Mouse (Mus musculus) limb, embryonic 14.5 days (tissue): ENCODE data around the gene Tsga8. TPM values are rescaled to one million over a fixed set of nuclear protein-coding genes. Genes with fewer than 3 reads are reported as not detected.

Experiments
- ATAC-seq: fragments of 200-750 bp; cut with Nextera tagmentation; 2 replicates; pipeline ENCODE4 v1.8.0; 2017; ENCODE audit warnings: low read depth, moderate number of reproducible peaks, moderate TSS enrichment; ENCODE audit not compliant: low FRiP score
- DNase-seq: peaks from one replicate; pipeline ENCODE4 v3.0.0-alpha.2; 2015; ENCODE audit warnings: low spot score
- H3K27ac ChIP-seq: fragments of 300-500 bp; sonication (generic); replicated peaks from 2 replicates; pipeline ENCODE4 v1.5.1; 2014; ENCODE audit warnings: low read depth, mild to moderate bottlenecking, low read length, moderate library complexity, mixed read lengths
- H3K27me3 ChIP-seq: fragments of 300-500 bp; sonication (generic); 2 replicates; pipeline ENCODE4 v1.6.1; 2014; ENCODE audit warnings: low read length, mixed read lengths; ENCODE audit not compliant: control insufficient read depth, insufficient read depth
- H3K36me3 ChIP-seq: fragments of 300-500 bp; sonication (generic); 2 replicates; pipeline ENCODE4 v1.6.1; 2014; ENCODE audit warnings: mild to moderate bottlenecking, low read length, moderate library complexity, mixed read lengths; ENCODE audit not compliant: control insufficient read depth, insufficient read depth
- H3K4me1 ChIP-seq: fragments of 300-500 bp; sonication (generic); 2 replicates; pipeline ENCODE4 v1.6.1; 2014; ENCODE audit warnings: antibody characterized with exemption, low read length, mixed read lengths; ENCODE audit not compliant: control insufficient read depth, insufficient read depth
- H3K4me2 ChIP-seq: fragments of 300-500 bp; sonication (generic); replicated peaks from 2 replicates; pipeline ENCODE4 v1.6.1; 2014; ENCODE audit warnings: low read depth, mild to moderate bottlenecking, low read length, moderate library complexity; ENCODE audit not compliant: severe bottlenecking
- H3K4me3 ChIP-seq: fragments of 300-500 bp; sonication (generic); replicated peaks from 2 replicates; pipeline ENCODE4 v1.5.1; 2014; ENCODE audit warnings: low read length
- H3K9ac ChIP-seq: fragments of 300-500 bp; sonication (generic); 2 replicates; pipeline ENCODE4 v1.6.1; 2014; ENCODE audit warnings: mild to moderate bottlenecking, low read depth, low read length, moderate library complexity; ENCODE audit not compliant: severe bottlenecking
- H3K9me3 ChIP-seq: fragments of 300-500 bp; sonication (generic); 2 replicates; pipeline ENCODE4 v1.6.1; 2016; ENCODE audit warnings: low read length; ENCODE audit not compliant: control insufficient read depth
- POLR2A ChIP-seq: fragments of 200-500 bp; IDR thresholded peaks from 2 replicates; pipeline ENCODE4 v1.8.0; 2012; ENCODE audit warnings: inconsistent platforms, mild to moderate bottlenecking, moderate library complexity, borderline replicate concordance; ENCODE audit not compliant: insufficient read depth, insufficient read length; ENCODE audit errors: extremely low read depth
- WGBS: fragments of 180-500 bp; shearing (Covaris S2); extraction: QIAGEN DNeasy Blood & Tissue Kit; methylation state at CpG from one replicate; pipeline ENCODE4 v1.1.7; 2014; 5-methylcytosine and 5-hydroxymethylcytosine counted together
- polyA plus RNA-seq, 2 experiments: library from polyadenylated mRNA; depleted of rRNA in 1 of 2; stranded (reverse) in 1 of 2; unstranded in 1 of 2; fragments of >200 nt; fragmentation: Nextera tagmentation in 1 of 2; extraction: Ambion mirVana in 1 of 2; gene quantifications; 2 replicates each; pipeline versions ENCODE4 v1.2.1 to v1.2.3; 2012 to 2014

Tsga8 gene
- polyA plus RNA-seq (2012; rRNA removed) (not detected in 2 replicates), polyA plus RNA-seq (2014; fragmentation: Nextera tagmentation; extraction: Ambion mirVana) (not detected in 2 replicates)

DNA sequence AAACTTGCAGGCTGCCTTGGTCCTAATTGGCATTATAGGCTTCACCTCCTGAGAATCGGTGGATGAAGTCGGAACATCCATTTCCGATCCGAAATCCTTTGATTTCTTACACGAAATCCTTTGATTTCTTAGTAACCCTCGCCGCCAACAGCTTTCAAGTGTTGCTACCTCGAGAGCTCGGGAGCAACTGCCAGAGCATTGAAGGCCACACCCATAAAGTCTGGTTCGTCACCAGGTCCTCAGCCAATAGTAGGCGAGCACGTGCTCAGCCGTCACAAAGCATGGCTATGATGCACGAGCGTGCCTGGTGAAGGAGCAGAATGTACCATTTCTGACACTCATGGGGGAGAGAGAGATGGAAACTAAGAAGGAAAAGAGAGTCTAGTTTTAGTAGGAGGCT lies at the start of gene Tsga8:
Tsga8 (minus strand) TSS at position 327 of the 400 bp plus-strand sequence.
- Histone ChIP-seq H3K9ac (no peak within 1 kb of the TSS), H3K4me1 (no peaks in the 10 kb centered on the region), H3K27ac (no peak within 1 kb of the TSS), H3K36me3 (no peaks in the 10 kb centered on the region), H3K4me2 (no peak within 1 kb of the TSS), H3K4me3 (no peak within 1 kb of the TSS), H3K9me3 (no peaks in the 10 kb centered on the region), H3K27me3 (no peaks in the 10 kb centered on the region)
- DNase-seq (no peak), ATAC-seq (no peak)
- no peak for TF ChIP-seq POLR2A
- WGBS, result 94% methylated on average over 15 of the region's 15 CpGs
